Mouse (Mus musculus): ENCODE results near the gene Map6.

The Map6 gene

GRCm38 (mm10) chr7:99313253-99313652 lies 46.0 kb downstream of the Map6 start:
- DNase-seq (ENCODE audit: low read depth, low spot score) = no peak

DNA sequence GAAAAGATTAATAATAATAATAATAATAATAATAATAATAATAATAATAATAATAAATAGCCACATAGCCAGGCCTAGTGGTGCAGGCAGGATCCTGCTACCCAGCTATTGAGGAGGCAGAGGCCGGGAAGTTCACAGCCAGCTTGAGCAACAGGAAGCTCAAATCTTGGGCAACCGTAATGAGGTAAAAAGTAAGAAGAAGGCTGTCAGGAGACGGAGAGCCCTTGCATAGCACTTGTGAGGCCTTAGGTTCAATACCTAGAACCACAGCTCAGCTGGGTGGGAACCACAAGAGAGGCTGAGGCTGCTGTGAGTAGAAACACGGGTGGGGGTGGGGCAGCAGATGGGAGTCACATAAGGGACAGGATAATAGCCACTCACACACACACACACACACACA lies 47.3 kb downstream of the Map6 start:
- no peak for DNase-seq (ENCODE audit: low read depth, low spot score)

- DNase-seq (ENCODE audit: low read depth, low spot score) = no peak
Observed at GRCm38 (mm10) chr7:99316207-99316606, 49.0 kb downstream of the Map6 start.

DNA sequence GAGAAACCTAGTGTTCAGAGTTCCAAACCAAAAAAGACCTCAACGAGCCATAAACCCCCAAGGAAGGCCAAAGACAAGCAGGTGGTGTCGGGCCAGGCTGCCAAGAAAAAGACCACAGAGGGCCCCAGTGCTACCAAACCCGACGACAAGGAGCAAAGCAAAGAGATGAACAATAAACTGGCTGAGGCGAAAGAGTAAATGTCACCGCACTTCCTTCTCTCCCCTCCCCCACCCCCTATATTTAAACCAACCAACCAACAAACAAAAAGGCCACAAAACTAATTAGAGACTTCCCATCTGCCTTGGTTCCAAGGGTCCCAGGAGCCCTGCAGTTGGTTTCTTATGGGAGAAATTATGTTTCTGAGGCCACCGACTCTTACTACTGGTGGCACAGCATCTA lies 50.2 kb downstream of the Map6 start:
- no peak for DNase-seq (ENCODE audit: low read depth, low spot score)

DNA sequence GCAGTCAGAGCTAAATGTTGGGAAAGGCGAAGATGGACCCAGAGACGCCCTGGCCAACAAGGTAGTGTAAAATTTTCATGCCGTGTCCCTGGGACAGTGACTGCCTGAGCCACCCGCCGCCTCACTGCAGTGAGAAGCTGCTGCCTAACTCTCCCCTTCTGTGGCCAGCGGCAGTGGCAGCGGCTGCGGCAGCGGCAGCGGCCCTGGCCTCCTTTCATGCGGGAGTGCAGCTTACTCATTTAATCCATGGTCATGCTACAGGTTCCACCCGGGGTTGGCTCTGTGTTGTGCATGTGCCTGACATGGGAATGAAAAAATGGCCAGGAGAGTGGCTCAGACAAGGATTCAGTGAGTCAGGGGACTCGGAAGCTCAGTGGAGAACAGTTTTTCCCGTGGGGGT lies 53.3 kb downstream of the Map6 start:
- DNase-seq (ENCODE audit: low read depth, low spot score) = no peak

GRCm38 (mm10) chr7:99322691-99323320 lies 55.6 kb downstream of the Map6 start:
- DNase-seq (ENCODE audit: low read depth, low spot score) = no peak

DNA sequence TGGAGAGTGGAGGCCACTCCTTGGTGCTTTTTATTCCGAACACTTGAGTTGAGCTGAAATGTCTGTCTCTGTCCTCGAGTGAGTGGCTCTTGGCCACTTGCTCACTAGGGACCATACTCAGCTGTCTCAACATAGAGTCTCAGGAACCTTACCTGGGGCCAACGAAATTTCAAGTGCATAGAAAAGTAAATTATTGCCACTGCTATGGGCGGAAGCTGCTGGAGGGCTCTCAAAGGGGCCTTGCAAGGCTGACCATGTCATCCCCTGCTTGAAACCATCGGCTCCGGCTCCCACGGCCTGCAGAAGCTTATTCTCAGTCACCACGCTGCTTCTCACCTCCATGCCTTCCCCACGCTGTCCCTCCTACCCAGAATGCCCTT lies 56.1 kb downstream of the Map6 start:
- no peak for DNase-seq (ENCODE audit: low read depth, low spot score)

- no peak for DNase-seq (ENCODE audit: low read depth, low spot score)
Observed at GRCm38 (mm10) chr7:99324810-99325209, 57.6 kb downstream of the Map6 start.

DNA sequence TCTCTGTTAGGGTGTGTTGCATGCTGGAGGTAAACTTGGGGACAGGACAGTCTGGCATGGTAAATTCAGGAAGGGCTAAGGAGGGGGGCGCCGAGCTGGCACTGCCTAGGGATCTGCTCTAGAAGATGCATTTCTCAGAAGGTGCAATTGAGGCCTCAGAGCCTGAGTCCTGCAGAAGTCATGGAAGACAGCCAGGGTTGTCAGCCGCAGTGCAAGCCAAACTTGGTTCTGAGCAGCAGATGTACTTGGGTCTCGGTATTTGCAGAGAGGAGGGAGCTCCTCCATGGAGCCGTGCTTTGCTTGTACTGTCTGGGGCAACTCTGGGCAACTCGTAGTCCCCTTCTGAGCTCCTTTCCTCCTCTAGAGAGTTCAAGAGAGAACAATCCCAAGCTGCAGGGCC lies 58.9 kb downstream of the Map6 start:
- DNase-seq (ENCODE audit: low read depth, low spot score) = no peak

DNA sequence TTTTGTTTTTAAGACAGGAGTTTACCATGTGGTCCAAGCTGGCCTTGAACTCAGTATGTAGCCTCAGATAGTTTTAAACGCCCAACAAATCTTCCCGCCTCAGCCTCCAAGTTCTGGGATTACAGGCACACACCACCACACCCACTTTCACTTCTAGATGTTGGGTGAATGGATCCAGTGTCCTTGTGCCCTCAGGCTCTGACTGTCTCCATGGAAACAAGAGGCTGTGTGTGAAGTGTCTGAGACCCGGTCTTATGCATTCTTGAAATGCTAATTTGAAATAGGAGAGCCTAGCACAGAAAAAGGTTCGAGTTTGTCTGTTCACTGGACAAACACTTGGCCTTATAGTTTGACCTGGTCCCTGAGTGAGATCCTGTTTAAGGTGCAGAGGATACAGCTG lies 61.6 kb downstream of the Map6 start:
- DNase-seq (ENCODE audit: low read depth, low spot score) = peak; percentile 63

DNA sequence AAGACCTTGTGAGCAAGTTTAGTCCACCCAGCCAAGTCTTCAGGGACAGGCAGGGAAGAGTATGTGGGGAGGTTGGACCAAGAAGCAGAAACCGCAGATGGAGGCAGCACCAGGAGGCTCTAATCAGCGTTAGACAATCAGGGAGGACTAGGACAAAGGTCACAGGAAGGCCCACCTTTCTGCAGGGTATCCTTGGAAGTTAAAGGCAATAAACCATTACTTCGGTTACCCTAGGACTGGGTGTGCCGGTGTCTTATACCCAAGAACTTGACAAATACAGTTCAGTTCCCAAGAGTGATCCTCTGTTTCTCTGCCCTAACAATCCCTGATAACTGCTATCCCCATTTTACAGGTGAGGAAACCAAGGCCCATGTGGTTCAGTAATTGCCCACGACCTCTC lies 62.8 kb downstream of the Map6 start:
- no peak for DNase-seq (ENCODE audit: low read depth, low spot score)

DNA sequence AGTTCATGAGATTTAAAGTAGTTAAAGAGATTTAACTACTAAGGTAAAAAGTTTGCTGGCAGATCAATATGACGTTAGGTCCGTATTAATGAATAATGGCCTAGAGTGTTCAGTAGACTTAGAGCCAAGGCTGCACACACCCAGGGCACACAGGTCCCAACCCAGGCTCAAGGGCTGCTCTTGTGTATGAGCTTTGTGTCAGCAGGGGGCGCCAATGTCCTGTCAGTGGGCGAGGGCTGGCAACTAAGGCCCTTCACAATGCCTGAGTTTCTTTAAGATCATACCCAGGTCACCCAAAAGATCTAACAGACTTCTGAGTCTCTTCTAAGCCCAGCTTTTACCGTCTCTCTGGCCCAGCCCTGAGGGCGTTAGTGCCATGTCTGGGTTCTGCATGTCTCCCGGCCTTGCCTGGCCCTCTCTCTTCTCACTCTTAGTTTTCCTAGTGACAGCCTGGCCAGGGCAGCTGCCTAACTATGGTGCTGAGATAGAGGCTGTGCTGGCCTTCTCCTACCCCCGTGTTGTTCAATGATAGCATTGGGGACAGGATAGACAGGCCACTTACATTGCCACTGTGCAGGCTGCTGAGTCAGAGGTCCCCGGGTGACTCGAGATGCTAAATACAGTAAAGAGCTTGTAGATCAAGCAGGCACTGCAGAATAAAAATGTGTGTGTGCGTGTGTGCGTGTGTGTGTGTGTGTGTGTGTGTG lies 65.7 kb downstream of the Map6 start:
- peak; percentile 81 for DNase-seq (ENCODE audit: low read depth, low spot score)

DNA sequence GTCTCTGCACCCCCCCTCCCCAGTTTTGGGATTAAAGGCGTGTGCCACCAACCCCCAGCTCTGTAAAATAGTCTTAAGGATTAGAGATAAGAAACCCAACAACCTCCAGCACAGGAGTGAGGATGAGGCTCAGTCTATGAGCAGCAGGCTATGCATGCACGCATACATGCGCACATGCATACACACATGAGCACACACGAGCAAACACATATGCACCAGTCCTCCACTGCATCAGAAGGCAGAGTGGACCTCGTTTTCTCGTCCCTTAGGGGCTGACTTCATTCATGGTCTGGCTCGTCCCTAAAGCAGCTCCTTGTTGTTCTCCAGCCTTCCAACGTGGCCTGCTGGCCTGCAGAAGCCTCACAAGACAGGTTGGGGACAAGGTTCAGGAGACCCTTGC lies 73.5 kb downstream of the Map6 start:
- no peak for DNase-seq (ENCODE audit: low read depth, low spot score)

DNA sequence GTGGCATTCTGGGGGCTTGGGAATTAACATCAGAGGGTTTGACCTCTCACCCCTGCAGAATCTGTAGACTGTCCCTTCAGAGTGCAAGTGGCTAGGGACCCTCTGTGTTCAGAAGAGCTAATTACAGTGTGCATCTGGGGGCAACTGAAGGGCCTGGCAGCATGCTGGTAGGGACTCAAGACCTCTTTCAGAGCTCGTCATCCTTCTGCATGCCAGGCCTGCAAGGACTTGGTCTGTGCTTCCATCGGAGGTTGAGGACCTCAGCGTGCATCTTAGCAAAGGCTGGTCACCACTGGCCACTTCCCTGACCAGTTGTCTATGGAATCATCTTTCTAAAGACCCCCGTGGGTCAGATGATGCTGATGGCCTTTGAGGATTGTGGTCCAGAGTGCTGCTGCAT lies 76.3 kb downstream of the Map6 start:
- no peak for DNase-seq (ENCODE audit: low read depth, low spot score)

DNA sequence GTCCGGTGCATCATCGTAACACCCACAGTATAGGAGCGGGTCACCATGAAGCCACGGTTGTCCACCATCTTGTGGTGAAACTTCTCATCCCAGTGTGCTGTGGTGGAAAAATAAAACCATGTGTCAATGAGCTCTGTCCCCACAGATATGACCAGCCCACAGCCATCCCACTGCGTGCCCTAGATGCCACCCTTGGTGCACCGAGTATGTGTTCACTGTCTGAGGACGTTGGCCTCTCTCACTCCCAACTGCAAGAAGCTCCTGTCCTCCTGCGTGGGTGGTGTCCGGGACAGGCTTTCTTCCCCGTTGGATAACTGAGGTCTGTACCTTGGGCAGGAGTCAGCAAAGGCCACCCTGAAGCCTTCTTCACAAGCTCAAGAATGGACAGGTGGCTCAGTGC lies 80.0 kb downstream of the Map6 start:
- DNase-seq (ENCODE audit: low read depth, low spot score) = no peak

DNA sequence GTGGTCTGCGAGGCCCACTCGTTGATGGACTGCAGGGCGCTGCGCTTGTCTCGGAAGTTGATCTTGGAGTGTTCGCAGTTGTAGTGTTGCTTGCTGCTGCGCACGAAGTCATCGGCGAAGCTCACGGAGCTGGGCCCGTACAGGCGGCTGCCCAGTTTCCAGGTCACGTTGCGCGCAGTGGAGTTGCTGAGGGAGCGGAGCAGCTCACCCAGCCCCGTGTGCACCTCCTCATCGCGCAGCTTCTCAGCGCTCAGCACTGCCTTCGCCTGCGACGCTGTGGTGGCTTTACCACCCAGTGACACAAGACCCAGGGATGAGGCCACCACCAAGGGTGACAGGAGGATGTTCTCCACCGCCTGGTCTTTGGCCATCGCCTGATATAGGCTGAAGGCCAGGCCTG lies 81.6 kb downstream of the Map6 start:
- DNase-seq (ENCODE audit: low read depth, low spot score) = no peak

DNA sequence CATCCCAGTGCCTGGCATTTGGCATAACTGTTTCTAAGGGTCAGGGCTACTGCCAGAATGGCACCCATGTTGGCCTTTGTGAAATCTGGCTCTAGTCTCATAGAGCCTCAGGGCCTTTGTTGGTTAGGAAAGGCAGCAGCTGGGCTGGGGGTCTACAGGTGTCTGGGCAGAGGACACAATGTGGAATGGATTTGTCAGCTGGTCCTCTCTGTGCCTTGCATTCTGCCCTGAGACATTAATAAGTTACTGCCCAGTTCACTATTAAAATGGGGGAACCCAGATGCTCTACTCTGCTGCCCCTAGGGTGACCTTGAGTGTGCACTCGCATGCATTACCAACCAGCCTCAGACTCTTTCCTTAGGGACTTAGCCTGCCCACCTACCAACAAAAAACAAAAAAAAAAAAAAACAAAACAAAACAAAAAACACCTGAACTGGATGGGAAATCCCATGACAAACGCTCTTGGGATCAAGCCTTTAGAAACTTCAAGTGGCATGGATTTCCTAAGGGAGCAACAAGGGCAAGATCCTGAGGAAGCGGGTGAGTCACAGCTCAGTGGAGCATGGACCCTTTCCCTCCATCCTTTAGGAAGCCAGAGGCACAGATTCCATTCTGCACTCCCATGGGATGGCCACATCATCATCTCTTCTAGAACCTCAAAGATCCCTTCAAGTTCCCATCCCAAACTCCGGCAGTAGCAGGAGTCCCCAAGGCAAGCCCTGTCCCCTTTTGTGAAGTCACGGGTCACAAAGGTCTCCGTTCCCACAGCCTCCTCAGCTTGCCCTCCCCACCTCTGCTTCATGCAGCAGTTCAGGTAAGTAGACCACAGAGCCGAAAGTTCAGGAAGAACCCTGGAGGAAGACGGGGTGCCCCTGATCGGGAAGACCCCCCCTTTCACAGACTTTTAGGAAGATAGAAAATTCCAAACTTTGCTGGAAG lies 82.8 kb downstream of the Map6 start:
- no peak for DNase-seq (ENCODE audit: low read depth, low spot score)

- DNase-seq (ENCODE audit: low read depth, low spot score) = peak; percentile 46
Observed at GRCm38 (mm10) chr7:99351104-99351801, 84.0 kb downstream of the Map6 start.

GRCm38 (mm10) chr7:99351802-99352517 lies 84.7 kb downstream of the Map6 start:
- peak; percentile 56 for DNase-seq (ENCODE audit: low read depth, low spot score)

DNA sequence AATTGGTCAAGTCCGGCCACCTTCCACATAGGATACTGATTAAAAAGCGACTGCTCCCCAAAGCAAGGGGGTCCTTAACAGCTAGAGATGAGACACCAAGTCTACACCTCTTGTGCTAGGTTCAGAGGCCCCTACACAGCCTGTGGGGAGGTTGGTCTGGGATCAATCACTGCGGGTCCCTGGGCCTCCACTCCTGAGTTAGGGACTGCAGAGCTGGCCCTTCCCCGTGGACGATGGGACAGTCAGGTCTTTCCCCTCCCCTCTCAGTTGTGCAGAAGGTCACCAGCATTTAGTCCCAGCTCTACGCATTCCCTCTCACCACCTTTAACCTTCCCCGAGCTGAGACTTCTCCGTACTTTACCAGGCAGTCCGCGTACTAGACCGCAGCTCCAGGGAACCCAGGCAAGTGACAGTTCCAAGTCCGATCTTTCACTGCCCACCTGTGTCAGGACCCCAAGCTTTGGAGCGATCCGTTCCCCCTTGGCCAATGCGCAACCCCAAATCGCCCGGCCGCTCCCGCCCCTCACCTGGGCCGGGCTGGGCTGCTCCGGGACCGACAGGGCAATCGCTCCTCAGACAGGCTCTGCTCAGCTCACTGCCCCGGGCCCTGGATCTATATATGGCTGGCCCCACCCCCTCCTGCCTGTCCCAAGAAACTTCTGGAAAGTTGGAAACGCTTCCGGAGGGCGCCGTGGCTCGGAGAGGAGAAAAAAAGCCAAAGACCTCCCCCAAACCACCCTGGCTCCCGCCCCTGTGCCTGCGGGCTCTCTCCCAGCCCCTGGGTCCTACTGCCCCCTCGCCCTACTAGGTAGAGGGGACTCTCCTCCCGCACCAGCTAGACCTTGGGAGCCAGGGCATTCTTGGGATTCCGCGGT lies 85.5 kb downstream of the Map6 start, which contains the start of gene Serpinh1:
TSS of gene Serpinh1 (minus strand) at position 714 of the 875 bp plus-strand sequence.
- peak; percentile 90 for DNase-seq (ENCODE audit: low read depth, low spot score)
